ENCODE assay signal across 26 mouse cellular contexts in genomic region chr11:48988219-48988618, GRCm38 (mm10). TPM values are rescaled to one million over a fixed set of nuclear protein-coding genes. Genes with fewer than 3 reads are reported as not detected.
DNase-seq lines count a peak whose midpoint lies in the region; ATAC-seq and TF ChIP-seq lines count a peak whose summit lies in the region.
"Not testable (repeated sequence)": the region's sequence is repeated elsewhere in the genome, so short reads cannot be mapped to it uniquely, and the experiment has no call there.
"Had no signal": no experiment of that assay in that cellular context is flagged by ENCODE, and none has a peak within 500 bp of the region (broad histone marks: within the 10 kb centered on the region; RNA-seq: fewer than 3 reads in every experiment).

No protein-coding gene starts in this region.

- not testable (repeated sequence) for H3K4me3 ChIP-seq in spleen, adult 2 months (ENCODE audit: extremely low read depth, insufficient read depth, insufficient read length)

- TF ChIP-seq CTCF in spleen, adult 2 months (IDR thresholded peaks at IDR 0.05; ENCODE audit: extremely low read depth, insufficient read depth, insufficient read length, insufficient replicate concordance) = not testable (repeated sequence)

- H3K27ac ChIP-seq in spleen, adult 2 months (ENCODE audit: insufficient read depth, low read length) = peak overlapping the region; percentile 45; the same call in 1 of the 2 replicates

- DNase-seq in A20 (ENCODE audit: low read depth, low spot score) = peak; percentile 17
- peak; percentile 5 for DNase-seq in CD4-positive, CD25-positive, alpha-beta regulatory T cell, adult 2 months (ENCODE audit: low read depth, low spot score)
- not testable (repeated sequence) for DNase-seq in spleen, adult 2 months (ENCODE audit: low read depth in 1 of 2, low spot score in 2 of 2)
- DNase-seq in thymus, postnatal 25 days = peak; percentile 22

- 26% methylated on average over 2 of the region's 3 CpGs for WGBS in spleen, adult 2 months

- H3K27me3 ChIP-seq in spleen, adult 2 months (ENCODE audit: control insufficient read depth, insufficient read depth, low read length) = not testable (repeated sequence)

- not testable (repeated sequence) for TF ChIP-seq POLR2A in spleen, adult 2 months (IDR thresholded peaks at IDR 0.05; ENCODE audit: low read depth, low read length)

- not testable (repeated sequence) for H3K4me1 ChIP-seq in spleen, adult 2 months (ENCODE audit: control insufficient read depth, insufficient read depth, insufficient read length)

- H3K36me3 ChIP-seq in spleen, adult 2 months (ENCODE audit: control insufficient read depth, insufficient read depth, low read length) = not testable (repeated sequence)

- peak; percentile 44 for ATAC-seq in activated CD4-positive, CD25-positive, alpha-beta regulatory T cell, adult 4 months
- peak; percentile 88 for ATAC-seq in granulocyte monocyte progenitor cell, adult 5-6 weeks (replicated peaks; ENCODE audit: poor library complexity, severe bottlenecking)
- peak; percentile 67 to 74; a peak in 3 of 4 replicates for ATAC-seq in hematopoietic stem cell, adult 5-6 weeks (replicated peaks in 1 of 2; ENCODE audit: insufficient read depth in 1 of 2, low FRiP score in 2 of 2, low TSS enrichment in 1 of 2, low read depth in 1 of 2, poor library complexity in 2 of 2, severe bottlenecking in 2 of 2)
- ATAC-seq in megakaryocyte progenitor cell, adult 5-6 weeks (replicated peaks; ENCODE audit: poor library complexity) = peak; percentile 72

RNA-seq across cellular contexts. Expression of gene Gm12185, which starts 3.8 kb away (rescaled TPM):
- 1 to 10 TPM; 4.9 to 7.3 TPM for polyA plus RNA-seq in activated CD4-positive, CD25-positive, alpha-beta regulatory T cell, adult 4 months (2017; shearing (Covaris generic))
- not detected in 2 replicates for total RNA-seq in granulocyte monocyte progenitor cell, adult 5-6 weeks (2014; fragmentation: Nextera tagmentation)
- 0.43 TPM in 1 of 2 replicates, not detected in the other for total RNA-seq in granulocyte monocyte progenitor cell, adult 5-6 weeks (2017)
- 39.1 and 57.5 TPM in 2 replicates for total RNA-seq in hematopoietic stem cell, adult 5-6 weeks (2017)
- 0.07 and 0.54 TPM in 2 replicates for total RNA-seq in megakaryocyte progenitor cell, adult 5-6 weeks (2015)
- 1.5 and 4.9 TPM in 2 replicates for total RNA-seq in megakaryocyte progenitor cell, adult 5-6 weeks (2017)
- 0.23 and 0.36 TPM in 2 replicates for polyA plus RNA-seq in spleen, adult 2 months (2012; rRNA removed)
- total RNA-seq: ES-E14; hindbrain, postnatal 0 days had no signal
- polyA plus RNA-seq: embryonic facial prominence, embryonic 10.5 days; embryonic facial prominence, embryonic 13.5 days; erythroblast, embryonic 14.5 days; forebrain, embryonic 12.5 days; forebrain, embryonic 15.5 days; heart, embryonic 12.5 days; heart, embryonic 15.5 days; hindbrain, embryonic 11.5 days; hindbrain, embryonic 14.5 days; hindbrain, postnatal 0 days; intestine, postnatal 0 days had no signal

RNA-seq across cellular contexts. Expression of gene Tgtp1, which starts 5.8 kb away (rescaled TPM):
- 100 to 1,000 TPM; 242 to 299 TPM for polyA plus RNA-seq in activated CD4-positive, CD25-positive, alpha-beta regulatory T cell, adult 4 months (2017; shearing (Covaris generic))
- total RNA-seq in granulocyte monocyte progenitor cell, adult 5-6 weeks (2014; fragmentation: Nextera tagmentation) = 2.3 TPM in 1 of 2 replicates, not detected in the other
- 2.2 and 7.1 TPM in 2 replicates for total RNA-seq in granulocyte monocyte progenitor cell, adult 5-6 weeks (2017)
- total RNA-seq in hematopoietic stem cell, adult 5-6 weeks (2017) = 118 TPM in 2 replicates
- 2.6 and 5.0 TPM in 2 replicates for total RNA-seq in megakaryocyte progenitor cell, adult 5-6 weeks (2015)
- 3.0 and 7.8 TPM in 2 replicates for total RNA-seq in megakaryocyte progenitor cell, adult 5-6 weeks (2017)
- polyA plus RNA-seq in spleen, adult 2 months (2012; rRNA removed) = 2.1 and 2.5 TPM in 2 replicates
- total RNA-seq: hindbrain, postnatal 0 days had no signal
- polyA plus RNA-seq: C2C12; embryonic facial prominence, embryonic 10.5 days; embryonic facial prominence, embryonic 13.5 days; erythroblast, embryonic 14.5 days; forebrain, embryonic 12.5 days; forebrain, embryonic 15.5 days; heart, embryonic 12.5 days; hindbrain, embryonic 11.5 days; hindbrain, embryonic 14.5 days had no signal

RNA-seq across cellular contexts. Expression of gene 9930111J21Rik1, which starts 9.0 kb away (rescaled TPM):
- 100 to 1,000 TPM; 122 to 166 TPM for polyA plus RNA-seq in activated CD4-positive, CD25-positive, alpha-beta regulatory T cell, adult 4 months (2017; shearing (Covaris generic))
- total RNA-seq in granulocyte monocyte progenitor cell, adult 5-6 weeks (2014; fragmentation: Nextera tagmentation) = 13.1 and 13.3 TPM in 2 replicates
- total RNA-seq in granulocyte monocyte progenitor cell, adult 5-6 weeks (2017) = 7.3 and 17.1 TPM in 2 replicates
- total RNA-seq in hematopoietic stem cell, adult 5-6 weeks (2017) = 17.8 and 23.8 TPM in 2 replicates
- total RNA-seq in megakaryocyte progenitor cell, adult 5-6 weeks (2015) = 13.7 and 14.1 TPM in 2 replicates
- total RNA-seq in megakaryocyte progenitor cell, adult 5-6 weeks (2017) = 7.6 and 8.2 TPM in 2 replicates
- 16.0 and 17.9 TPM in 2 replicates for polyA plus RNA-seq in spleen, adult 2 months (2012; rRNA removed)
- polyA plus RNA-seq: erythroblast, embryonic 14.5 days; heart, embryonic 12.5 days had no signal

RNA-seq across cellular contexts. Expression of gene Olfr56, which starts 9.5 kb away (rescaled TPM):
- under 1 TPM in 1 of 2 experiments, not detected in 1; 0.82 TPM for polyA plus RNA-seq in activated CD4-positive, CD25-positive, alpha-beta regulatory T cell, adult 4 months (2017; shearing (Covaris generic))
- total RNA-seq in granulocyte monocyte progenitor cell, adult 5-6 weeks (2014; fragmentation: Nextera tagmentation) = 1.7 TPM in 1 of 2 replicates, not detected in the other
- 2.1 and 2.5 TPM in 2 replicates for total RNA-seq in granulocyte monocyte progenitor cell, adult 5-6 weeks (2017)
- total RNA-seq in hematopoietic stem cell, adult 5-6 weeks (2017) = 3.4 and 4.8 TPM in 2 replicates
- 0.64 and 0.94 TPM in 2 replicates for total RNA-seq in megakaryocyte progenitor cell, adult 5-6 weeks (2015)
- 1.3 and 1.9 TPM in 2 replicates for total RNA-seq in megakaryocyte progenitor cell, adult 5-6 weeks (2017)
- 0.05 and 0.22 TPM in 2 replicates for polyA plus RNA-seq in spleen, adult 2 months (2012; rRNA removed)
- total RNA-seq: adrenal gland, postnatal 36 days; ES-E14; gastrocnemius, adult 8-10 months; gastrocnemius, postnatal 25 days; heart, postnatal 36 days had no signal
- polyA plus RNA-seq: embryonic facial prominence, embryonic 10.5 days; embryonic facial prominence, embryonic 13.5 days; forebrain, embryonic 12.5 days; forebrain, embryonic 15.5 days; heart, embryonic 12.5 days; hindbrain, embryonic 14.5 days; hindbrain, postnatal 0 days; intestine, embryonic 14.5 days had no signal

RNA-seq across cellular contexts. Expression of gene Psme2b, which starts 42.2 kb away (rescaled TPM):
- polyA plus RNA-seq in activated CD4-positive, CD25-positive, alpha-beta regulatory T cell, adult 4 months (2017; shearing (Covaris generic)) = 100 to 1,000 TPM; 226 to 234 TPM
- 14.0 and 21.4 TPM in 2 replicates for total RNA-seq in granulocyte monocyte progenitor cell, adult 5-6 weeks (2014; fragmentation: Nextera tagmentation)
- total RNA-seq in granulocyte monocyte progenitor cell, adult 5-6 weeks (2017) = 10.3 and 18.7 TPM in 2 replicates
- 18.5 and 32.5 TPM in 2 replicates for total RNA-seq in hematopoietic stem cell, adult 5-6 weeks (2017)
- total RNA-seq in megakaryocyte progenitor cell, adult 5-6 weeks (2015) = 22.6 and 31.0 TPM in 2 replicates
- total RNA-seq in megakaryocyte progenitor cell, adult 5-6 weeks (2017) = 25.4 and 31.7 TPM in 2 replicates
- 8.3 and 12.9 TPM in 2 replicates for polyA plus RNA-seq in spleen, adult 2 months (2012; rRNA removed)

Comparison
In these comparisons a context has a peak if more than half of its experiments do, and no peak if none do; other contexts are left out.
1. RNA of gene Tgtp1, which starts 5.8 kb away (total RNA-seq): 118 TPM in hematopoietic stem cell, adult 5-6 weeks; 2.6 to 7.8 TPM in megakaryocyte progenitor cell, adult 5-6 weeks and 2.2 to 7.1 TPM in granulocyte monocyte progenitor cell, adult 5-6 weeks; every median in the first group is over 10 times any median in the second.
2. Peak in every context shown above with its lines, with median percentiles within 50 percentile points of each other: ATAC-seq.